Mouse (Mus musculus) intestine, embryonic 16.5 days (tissue): ENCODE data around the gene Eef1akmt2. TPM values are rescaled to one million over a fixed set of nuclear protein-coding genes. Genes with fewer than 3 reads are reported as not detected.

ENCODE experiments used
- ATAC-seq: fragments of 200-750 bp; cut with Nextera tagmentation; 2 replicates; pipeline ENCODE4 v1.8.0; 2017; ENCODE audit warnings: moderate TSS enrichment, moderate library complexity
- H3K27ac ChIP-seq: fragments of 300-500 bp; sonication (generic); 2 replicates; pipeline ENCODE4 v1.5.1; 2014; ENCODE audit warnings: mild to moderate bottlenecking, low read length
- H3K27me3 ChIP-seq: fragments of 300-500 bp; sonication (generic); replicated peaks from 2 replicates; pipeline ENCODE4 v1.6.1; 2014; ENCODE audit warnings: low read length, control low read depth, mixed read lengths; ENCODE audit not compliant: control insufficient read depth, insufficient read depth
- H3K36me3 ChIP-seq: fragments of 300-500 bp; sonication (generic); 2 replicates; pipeline ENCODE4 v1.6.1; 2014; ENCODE audit warnings: low read length, control low read depth; ENCODE audit not compliant: control insufficient read depth, insufficient read depth
- H3K4me1 ChIP-seq: fragments of 300-500 bp; sonication (generic); 2 replicates; pipeline ENCODE4 v1.6.1; 2014; ENCODE audit warnings: low read length, control low read depth, mixed read lengths; ENCODE audit not compliant: control insufficient read depth, insufficient read depth
- H3K4me2 ChIP-seq: fragments of 300-500 bp; sonication (generic); 2 replicates; pipeline ENCODE4 v1.6.1; 2014; ENCODE audit warnings: low read depth, low read length, control low read depth
- H3K4me3 ChIP-seq: fragments of 300-500 bp; sonication (generic); 2 replicates; pipeline ENCODE4 v1.5.1; 2014; ENCODE audit warnings: mild to moderate bottlenecking, low read length
- H3K9ac ChIP-seq: fragments of 300-500 bp; sonication (generic); 2 replicates; pipeline ENCODE4 v1.6.1; 2014; ENCODE audit warnings: low read depth, low read length
- H3K9me3 ChIP-seq: fragments of 300-500 bp; sonication (generic); 2 replicates; pipeline ENCODE4 v1.6.1; 2016; ENCODE audit warnings: low read length, control low read depth; ENCODE audit not compliant: control insufficient read depth
- WGBS: fragments of 180-500 bp; shearing (Covaris S2); extraction: QIAGEN DNeasy Blood & Tissue Kit; methylation state at CpG from one replicate; pipeline ENCODE4 v1.1.7; 2014; 5-methylcytosine and 5-hydroxymethylcytosine counted together
- polyA plus RNA-seq: library from polyadenylated mRNA; unstranded; fragments of >200 nt; fragmentation: Nextera tagmentation; extraction: Ambion mirVana; gene quantifications from 2 replicates; pipeline ENCODE4 v1.2.1, GENCODE M21; 2015

Eef1akmt2 gene
- polyA plus RNA-seq, 1 experiment from 2014 or later: 52.1 TPM

GRCm38 (mm10) chr7:132800868-132801267 is 51.6 kb downstream of the Eef1akmt2 start:
- H3K4me2 ChIP-seq: no peak overlapping the region
- no peaks in the 10 kb centered on the region for H3K9me3 ChIP-seq
- no peak overlapping the region for H3K9ac ChIP-seq
- H3K36me3 ChIP-seq: no peaks in the 10 kb centered on the region
- no peak overlapping the region for H3K4me3 ChIP-seq
- WGBS: 83% methylated on average over 10 of the region's 10 CpGs
- no peak for ATAC-seq
- no peaks in the 10 kb centered on the region for H3K27me3 ChIP-seq
- peaks cover 53% of the 10 kb centered on the region for H3K4me1 ChIP-seq
- H3K27ac ChIP-seq: no peak overlapping the region

DNA sequence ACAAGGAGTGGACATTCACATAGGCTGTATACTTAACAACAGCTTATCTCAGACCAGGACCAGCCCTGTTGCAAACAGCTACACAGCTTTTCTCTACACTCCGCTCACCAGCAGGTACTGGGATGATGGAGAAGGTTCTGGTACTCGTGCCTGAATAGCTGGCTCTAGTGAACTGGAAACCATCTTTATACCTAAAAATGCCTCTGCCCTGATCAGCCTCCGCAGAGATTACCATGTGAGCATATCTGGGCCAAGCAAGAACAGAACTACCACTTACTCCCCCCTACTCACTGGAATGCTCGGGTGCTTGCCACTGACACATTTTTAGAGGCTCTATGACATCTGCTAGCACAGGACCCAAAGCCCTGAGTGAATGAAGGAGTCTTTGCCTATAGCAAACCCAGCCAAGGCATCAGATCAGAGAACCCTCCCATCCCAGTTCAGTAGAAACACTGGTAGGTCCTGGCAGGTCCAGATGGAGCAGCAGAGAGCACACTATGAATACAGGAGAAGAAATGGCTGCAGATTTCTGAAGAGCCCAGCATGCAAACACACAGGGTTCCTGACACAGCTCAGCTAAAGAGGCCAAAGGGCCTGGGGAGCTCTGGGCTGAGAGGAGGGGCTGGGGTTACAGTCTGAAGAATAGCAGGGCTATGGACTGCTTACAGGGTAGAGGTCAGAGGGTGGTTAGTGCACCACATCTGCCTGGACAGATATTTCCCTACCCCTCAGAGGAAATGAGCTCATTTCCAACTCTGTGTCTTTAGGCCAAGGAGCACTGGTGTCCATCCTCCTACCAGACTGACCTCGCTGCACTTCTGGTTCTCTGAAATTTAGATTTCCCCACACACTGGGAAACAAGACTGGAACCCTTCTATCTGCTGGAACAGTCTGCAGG is 53.1 kb downstream of the Eef1akmt2 start:
- no peak for ATAC-seq
- Histone ChIP-seq H3K36me3 (no peaks in the 10 kb centered on the region), H3K4me3 (no peak overlapping the region), H3K9me3 (no peaks in the 10 kb centered on the region), H3K9ac (no peak overlapping the region), H3K27ac (no peak overlapping the region), H3K4me1 (peaks cover 47% of the 10 kb centered on the region), H3K4me2 (no peak overlapping the region), H3K27me3 (no peaks in the 10 kb centered on the region)
- 84% methylated on average over 5 of the region's 5 CpGs for WGBS

DNA sequence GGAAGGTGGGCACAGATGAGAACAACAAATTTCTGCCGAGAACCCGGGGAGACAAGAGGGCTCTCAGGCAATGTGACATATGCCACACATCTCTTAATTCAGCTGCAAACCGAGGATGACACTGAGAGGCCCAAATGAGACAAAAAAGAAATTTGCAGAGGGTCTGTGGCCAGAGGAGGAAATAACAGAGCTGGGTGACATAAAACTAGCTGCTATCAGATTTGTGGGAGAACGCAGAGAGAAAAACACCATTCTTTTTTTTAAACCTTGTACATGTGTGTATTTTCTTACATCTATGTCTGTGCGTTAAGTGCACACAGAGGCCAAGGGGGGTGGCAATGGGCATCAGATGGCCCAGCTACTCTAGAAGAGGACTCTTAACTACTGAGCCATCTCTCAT is 57.3 kb downstream of the Eef1akmt2 start:
- ATAC-seq: no peak
- H3K4me3 ChIP-seq: no peak overlapping the region
- H3K4me1 ChIP-seq: peaks cover 42% of the 10 kb centered on the region
- no peaks in the 10 kb centered on the region for H3K36me3 ChIP-seq
- no peaks in the 10 kb centered on the region for H3K27me3 ChIP-seq
- no peak overlapping the region for H3K27ac ChIP-seq
- no peaks in the 10 kb centered on the region for H3K9me3 ChIP-seq
- 87% methylated on average over 5 of the region's 5 CpGs for WGBS
- no peak overlapping the region for H3K9ac ChIP-seq
- no peak overlapping the region for H3K4me2 ChIP-seq

DNA sequence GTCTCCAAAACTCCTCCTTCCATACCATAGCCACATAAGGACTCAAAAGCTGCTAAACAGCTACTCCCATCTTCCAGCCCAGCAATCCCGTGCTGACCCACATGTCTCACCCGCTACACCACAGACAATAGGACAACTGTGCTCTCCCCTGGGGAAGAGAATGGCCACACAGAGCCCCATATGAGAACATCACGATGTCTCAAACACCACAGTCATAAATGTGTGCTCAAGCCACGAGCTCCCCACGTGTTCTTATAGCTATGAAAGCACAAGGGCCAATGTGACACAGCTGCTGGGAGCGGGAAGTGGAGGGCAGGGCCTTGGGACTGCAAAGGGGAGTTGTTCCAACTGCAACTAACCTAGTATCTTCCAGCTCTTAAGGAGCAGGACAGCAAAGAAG is 59.0 kb downstream of the Eef1akmt2 start:
- Histone ChIP-seq H3K27me3 (no peaks in the 10 kb centered on the region), H3K4me2 (no peak overlapping the region), H3K9me3 (no peaks in the 10 kb centered on the region), H3K9ac (no peak overlapping the region), H3K36me3 (no peaks in the 10 kb centered on the region), H3K4me3 (no peak overlapping the region), H3K4me1 (peaks cover 36% of the 10 kb centered on the region), H3K27ac (peak overlapping the region; percentile 42; the same call in 1 of the 2 replicates)
- 51% methylated on average over 6 of the region's 6 CpGs for WGBS
- ATAC-seq: peak; percentile 71

GRCm38 (mm10) chr7:132790447-132791219 is 61.8 kb downstream of the Eef1akmt2 start:
- peak; percentile 54 for ATAC-seq
- 73% methylated on average over 14 of the region's 14 CpGs for WGBS
- Histone ChIP-seq H3K27ac (peak overlapping the region; percentile 17; the same call in 1 of the 2 replicates), H3K4me2 (no peak overlapping the region), H3K36me3 (no peaks in the 10 kb centered on the region), H3K27me3 (no peaks in the 10 kb centered on the region), H3K9me3 (no peaks in the 10 kb centered on the region), H3K4me1 (peaks cover 62% of the 10 kb centered on the region), H3K4me3 (no peak overlapping the region), H3K9ac (no peak overlapping the region)

DNA sequence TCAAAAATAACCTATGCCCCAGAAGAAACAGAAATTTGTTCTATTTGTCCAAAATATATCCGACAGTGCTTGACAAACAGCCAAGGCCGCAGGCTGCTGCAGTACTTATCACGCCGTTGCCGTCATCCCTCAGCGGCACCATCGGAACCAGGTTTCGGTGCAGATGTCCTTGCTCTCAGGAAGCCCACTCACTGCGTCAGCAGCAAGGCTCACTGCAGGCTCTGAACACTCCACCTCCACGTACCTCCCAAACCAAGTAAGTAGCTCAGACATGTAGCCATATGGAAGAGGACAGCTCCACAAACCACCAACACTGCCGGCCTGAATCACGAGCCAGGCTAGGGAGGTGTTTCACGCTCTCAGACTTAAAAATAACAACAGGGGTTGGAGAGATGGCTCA is 63.6 kb downstream of the Eef1akmt2 start:
- H3K4me3 ChIP-seq: no peak overlapping the region
- WGBS: 91% methylated on average over 13 of the region's 13 CpGs
- H3K4me2 ChIP-seq: no peak overlapping the region
- H3K9me3 ChIP-seq: no peaks in the 10 kb centered on the region
- ATAC-seq: no peak
- peaks cover 62% of the 10 kb centered on the region for H3K4me1 ChIP-seq
- no peaks in the 10 kb centered on the region for H3K36me3 ChIP-seq
- H3K9ac ChIP-seq: no peak overlapping the region
- H3K27me3 ChIP-seq: no peaks in the 10 kb centered on the region
- H3K27ac ChIP-seq: no peak overlapping the region

DNA sequence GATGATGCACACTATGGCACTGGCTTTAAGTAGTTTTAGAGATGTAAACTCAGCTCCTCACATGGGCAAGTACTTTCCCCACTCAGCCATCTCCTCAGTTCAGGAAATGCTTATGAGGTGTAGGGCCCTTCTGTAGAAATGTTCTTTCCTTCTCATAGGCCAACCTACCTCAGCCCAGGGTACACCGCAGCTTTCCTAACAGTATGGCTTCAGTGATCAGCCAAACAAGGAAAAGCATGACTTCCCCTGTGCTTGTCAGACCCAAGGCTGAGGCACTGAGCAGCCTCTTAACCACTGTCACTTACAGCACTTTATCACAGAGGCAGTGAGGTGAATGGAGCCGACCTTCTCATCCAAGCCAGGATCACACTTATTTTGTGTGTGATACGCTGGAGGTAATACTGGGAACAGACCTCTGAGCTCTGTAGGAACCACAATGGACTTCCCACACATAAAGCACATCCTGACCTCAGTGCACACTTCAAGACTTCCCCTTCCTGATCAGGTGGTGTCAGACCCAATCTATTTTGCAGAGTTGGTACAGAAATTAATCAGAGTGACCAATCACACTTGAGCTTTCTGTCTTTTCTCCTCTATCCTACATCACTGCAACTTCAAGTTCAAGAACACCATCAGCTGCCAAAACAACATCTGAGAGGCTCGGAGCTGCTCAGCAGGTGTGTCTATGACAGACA is 64.8 kb downstream of the Eef1akmt2 start:
- Histone ChIP-seq H3K9me3 (no peaks in the 10 kb centered on the region), H3K36me3 (no peaks in the 10 kb centered on the region), H3K4me2 (no peak overlapping the region), H3K4me3 (no peak overlapping the region), H3K4me1 (peaks cover 51% of the 10 kb centered on the region), H3K27ac (peak overlapping the region; percentile 76), H3K9ac (no peak overlapping the region), H3K27me3 (no peaks in the 10 kb centered on the region)
- no peak for ATAC-seq
- WGBS: 87% methylated on average over 4 of the region's 4 CpGs

DNA sequence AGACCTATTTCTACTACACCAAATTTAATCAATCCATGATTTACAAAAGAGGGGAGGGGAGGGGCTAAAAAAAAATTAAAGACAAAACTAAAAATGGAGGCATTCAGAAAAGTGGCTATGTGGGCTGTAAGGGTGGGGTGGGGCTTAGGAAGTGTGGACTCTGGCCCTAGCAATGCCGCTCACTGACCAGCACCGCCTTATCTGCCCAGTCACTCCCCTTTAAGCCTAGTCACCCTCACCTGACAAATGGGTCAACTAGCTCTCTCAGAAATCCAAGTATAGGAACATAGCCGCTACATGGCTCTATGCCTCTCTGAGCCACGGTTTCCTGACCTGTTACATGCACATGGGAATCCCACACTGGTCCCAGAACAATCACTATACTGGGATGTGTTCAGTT is 65.5 kb downstream of the Eef1akmt2 start:
- H3K9me3 ChIP-seq: no peaks in the 10 kb centered on the region
- H3K4me1 ChIP-seq: peaks cover 52% of the 10 kb centered on the region
- 73% methylated on average over 4 of the region's 4 CpGs for WGBS
- ATAC-seq: peak; percentile 21; the same call in 1 of the 2 replicates
- no peaks in the 10 kb centered on the region for H3K27me3 ChIP-seq
- no peak overlapping the region for H3K4me3 ChIP-seq
- no peak overlapping the region for H3K4me2 ChIP-seq
- H3K27ac ChIP-seq: peak overlapping the region; percentile 76
- no peak overlapping the region for H3K9ac ChIP-seq
- H3K36me3 ChIP-seq: no peaks in the 10 kb centered on the region

DNA sequence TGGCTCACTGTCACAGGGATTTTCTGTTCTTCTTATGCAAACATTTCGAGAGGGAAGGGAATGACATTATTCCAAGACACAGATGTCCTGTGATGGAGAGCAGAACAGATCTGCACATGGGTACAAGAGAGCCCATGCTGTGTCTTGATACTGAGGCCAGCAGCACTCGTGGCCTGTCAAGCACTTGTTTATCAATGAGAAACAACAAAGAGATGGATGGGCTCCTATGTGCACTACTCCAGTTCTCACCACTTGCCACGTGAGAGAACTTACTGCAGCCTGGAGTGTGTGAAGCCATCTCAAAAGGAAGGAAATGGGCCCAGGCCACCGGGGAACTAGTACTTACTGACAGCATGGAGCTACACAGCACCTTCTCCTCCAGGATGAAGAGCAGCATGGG is 66.0 kb downstream of the Eef1akmt2 start:
- no peaks in the 10 kb centered on the region for H3K9me3 ChIP-seq
- 33% methylated on average over 4 of the region's 4 CpGs for WGBS
- H3K36me3 ChIP-seq: no peaks in the 10 kb centered on the region
- H3K4me3 ChIP-seq: no peak overlapping the region
- H3K4me2 ChIP-seq: 0 out of 2 replicates have a peak overlapping the region, but pooled peaks have one; percentile 0
- peaks cover 53% of the 10 kb centered on the region for H3K4me1 ChIP-seq
- H3K9ac ChIP-seq: no peak overlapping the region
- no peaks in the 10 kb centered on the region for H3K27me3 ChIP-seq
- no peak for ATAC-seq
- peak overlapping the region; percentile 71 for H3K27ac ChIP-seq
